Mouse (Mus musculus): ENCODE measurements around the gene Gbf1. TPM values are rescaled to one million over a fixed set of nuclear protein-coding genes. Genes with fewer than 3 reads are reported as not detected.

The Gbf1 gene
- polyA plus RNA-seq (2012; rRNA removed; ENCODE audit: low replicate concordance) = 69.7 and 96.3 TPM in 2 replicates

GRCm38 (mm10) chr19:46152127-46152803 is at the start of gene Gbf1:
Gene Gbf1 (plus strand): TSS chr19:46152509.

DNA sequence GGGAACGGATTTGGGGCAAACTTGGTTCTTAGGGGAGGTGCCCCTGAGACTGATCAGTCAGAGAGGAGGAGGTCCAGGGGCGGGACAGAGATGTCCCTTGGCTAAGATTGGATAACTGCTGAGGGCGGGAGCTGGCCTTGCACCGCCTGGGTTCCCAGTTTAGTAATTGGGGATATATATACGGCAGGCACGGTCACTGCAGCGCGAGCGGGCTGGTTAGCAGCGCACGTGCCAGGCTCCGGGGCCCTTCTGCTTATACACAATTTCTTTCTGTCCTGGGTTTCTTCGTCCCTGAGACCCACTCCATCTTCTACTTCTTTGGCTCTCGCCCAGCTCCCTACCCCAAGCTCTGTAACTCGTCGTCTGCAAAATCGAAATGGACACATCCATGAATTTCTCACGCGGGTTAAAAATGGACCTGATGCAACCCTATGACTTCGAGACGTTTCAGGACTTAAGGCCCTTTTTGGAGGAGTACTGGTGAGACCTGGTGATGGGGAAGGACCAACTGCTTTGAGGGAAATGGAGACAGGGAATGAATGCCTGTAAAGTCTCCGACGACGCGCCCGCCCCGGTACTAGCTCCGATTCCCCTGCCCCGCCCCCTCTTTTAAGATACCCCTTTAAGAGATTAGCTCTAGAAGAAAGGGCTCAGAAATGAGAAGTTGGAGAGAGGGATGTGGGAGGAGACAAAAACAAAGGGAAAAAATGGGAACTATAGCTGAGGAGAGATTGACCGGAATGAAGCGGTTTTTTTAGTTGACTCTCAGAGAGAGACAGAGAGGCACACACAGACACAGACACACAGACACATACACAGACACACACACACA is 20.4 kb upstream of the Gbf1 start, which contains the start of gene Elovl3:
Gene Elovl3 (plus strand): TSS at position 204 of the 832 bp plus-strand sequence.

DNA sequence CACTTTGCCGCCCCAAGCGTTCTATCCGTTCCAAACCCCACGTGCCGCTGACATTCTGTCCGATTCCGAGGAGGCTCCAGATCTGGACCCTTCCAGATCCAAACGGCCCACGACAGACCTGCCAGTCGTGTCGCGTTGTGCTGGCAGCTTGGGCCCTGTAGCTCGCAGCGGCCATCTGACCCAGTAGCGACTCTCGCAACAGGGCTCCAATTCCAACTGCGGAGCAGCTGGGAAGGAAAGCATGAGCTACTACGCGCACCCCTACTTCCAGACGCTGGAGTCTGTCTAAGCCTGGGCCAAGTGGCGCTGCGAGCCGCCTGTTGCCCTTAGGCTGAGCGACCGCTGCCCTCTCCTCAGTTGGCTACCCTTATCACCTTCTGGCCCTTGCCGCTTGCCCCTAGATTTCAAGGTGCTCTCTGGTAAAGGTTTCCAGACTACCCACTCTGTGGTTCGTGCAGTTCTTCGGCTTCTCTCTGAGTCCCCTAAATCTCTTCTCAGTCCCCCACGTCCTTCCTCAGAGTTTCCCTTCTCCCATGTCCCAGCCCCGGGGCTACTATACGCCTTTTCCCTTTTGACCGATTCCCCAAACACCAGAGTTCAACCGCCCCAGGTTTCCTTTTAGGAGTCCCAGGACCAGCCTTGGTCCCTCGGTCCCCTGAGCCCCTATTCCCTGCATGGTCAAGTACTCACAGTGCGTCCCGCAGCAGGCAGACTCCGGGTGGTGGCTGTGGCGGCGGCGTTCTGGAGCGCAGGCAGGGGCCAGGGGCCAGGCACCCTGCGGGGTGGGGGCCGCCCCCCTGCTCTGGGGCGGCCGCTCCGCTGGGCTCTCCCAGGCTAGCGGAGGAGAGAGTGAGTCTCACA is 4.6 kb upstream of the Gbf1 start, which contains the start of gene Pitx3:
Gene Pitx3 (minus strand): TSS at position 816 of the 861 bp plus-strand sequence.

DNA sequence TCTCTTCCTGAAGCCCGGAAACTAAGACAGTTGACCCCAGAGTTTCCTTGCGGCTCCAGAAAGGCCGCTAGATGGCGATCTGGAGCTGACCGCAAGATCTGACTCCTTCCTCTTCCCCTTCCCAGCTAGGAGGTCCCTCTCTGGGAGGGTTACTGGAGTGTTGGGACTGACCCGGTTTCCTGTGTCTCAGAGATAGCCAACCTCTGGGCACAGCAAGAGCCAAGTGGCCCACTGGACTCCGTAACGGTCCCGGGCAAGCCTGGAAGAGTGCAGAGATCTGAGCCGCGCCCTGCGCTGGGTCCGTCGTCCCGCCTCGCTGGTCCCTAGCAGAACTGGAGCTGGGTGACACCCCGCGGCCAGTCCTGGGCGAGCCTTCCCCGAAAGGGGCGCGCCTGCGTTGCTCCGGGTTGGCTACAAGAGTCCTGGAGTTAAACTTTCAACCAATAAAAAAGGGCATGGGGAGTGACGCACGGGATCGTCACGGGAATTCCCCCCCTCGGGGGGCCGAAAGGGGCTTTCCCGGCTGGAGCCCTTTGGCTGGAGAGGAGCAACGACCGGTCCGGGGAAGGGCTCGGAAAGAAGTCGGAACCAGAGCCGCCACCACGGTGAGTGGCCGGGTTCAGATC is 152.0 kb downstream of the Gbf1 start, which contains the start of gene Nfkb2:
Gene Nfkb2 (plus strand): TSS at position 105 of the 626 bp plus-strand sequence.

DNA sequence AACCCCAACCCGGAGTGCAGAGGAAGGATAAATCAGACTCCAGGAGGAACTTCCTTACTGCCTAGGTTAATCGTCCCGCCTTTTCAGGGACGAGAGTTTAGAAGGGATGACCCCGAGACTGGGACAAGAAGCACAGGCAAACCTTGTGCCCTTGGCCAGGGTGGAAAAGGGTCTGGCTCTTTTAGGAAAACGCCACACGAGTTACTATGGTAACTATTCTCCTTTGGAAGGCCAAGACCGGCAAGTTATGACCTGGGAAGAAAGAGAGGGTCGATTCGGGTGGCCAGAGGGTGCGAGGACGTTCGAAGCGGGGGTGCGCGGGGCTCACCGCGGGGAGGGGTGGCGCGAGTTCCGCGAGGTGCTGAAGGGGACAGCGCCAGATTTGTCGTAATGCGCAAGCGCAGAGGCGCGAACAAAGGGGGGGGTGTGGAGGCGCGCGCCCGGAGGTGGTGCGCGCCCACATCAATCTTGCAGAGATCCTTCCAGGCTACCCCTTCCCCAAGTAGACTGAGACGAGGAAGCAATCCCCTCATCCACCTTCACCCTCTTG is 174.5 kb downstream of the Gbf1 start, which contains the start of gene Psd:
Gene Psd (minus strand): TSS at position 401 of the 550 bp plus-strand sequence.

DNA sequence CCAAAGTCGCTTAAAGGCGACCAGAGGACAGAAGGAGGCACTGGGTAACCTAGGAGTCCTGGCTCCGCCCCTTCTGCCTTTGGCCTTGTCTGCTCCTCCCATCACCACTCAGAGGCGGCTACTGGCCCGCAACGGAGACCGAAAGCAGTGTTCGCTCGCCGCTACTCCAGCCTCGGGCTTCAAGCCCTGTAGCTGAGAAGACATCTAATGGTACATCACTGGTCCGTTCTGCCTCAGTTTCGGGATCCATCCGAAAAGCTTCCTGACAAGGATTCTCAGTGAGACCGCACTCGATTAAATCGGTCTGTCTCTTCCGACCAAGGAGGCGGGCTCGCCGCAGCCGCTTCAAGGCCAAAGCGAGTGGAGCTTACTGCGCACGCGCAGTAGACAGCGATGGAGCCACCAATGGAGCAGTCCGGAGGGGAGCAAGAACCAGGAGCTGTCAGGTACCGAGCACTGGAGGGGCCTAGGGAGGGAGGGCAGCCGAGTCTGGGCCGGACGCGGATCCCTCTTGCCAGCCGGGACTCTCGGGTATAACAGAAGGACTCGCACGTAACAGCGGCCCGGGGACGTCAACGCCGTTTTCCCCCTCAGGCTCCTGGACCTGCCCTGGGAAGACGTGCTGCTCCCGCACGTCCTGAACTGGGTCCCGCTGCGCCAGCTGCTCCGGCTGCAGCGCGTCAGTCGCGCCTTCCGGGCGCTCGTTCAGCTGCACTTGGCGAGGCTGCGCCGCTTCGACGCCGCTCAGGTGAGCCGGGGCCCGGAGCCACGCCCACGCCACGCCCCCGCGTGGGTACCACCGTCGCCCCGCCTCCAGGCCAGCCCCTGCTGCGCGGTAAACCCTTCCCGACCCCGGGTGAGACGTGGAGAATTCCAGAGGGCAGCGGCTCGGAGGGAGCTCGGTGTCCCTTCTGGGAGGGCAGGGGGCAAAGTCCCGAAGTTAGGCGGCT is 176.0 kb downstream of the Gbf1 start, which contains the start of gene Fbxl15:
Gene Fbxl15 (plus strand): TSS at position 104 of the 950 bp plus-strand sequence.

Other genes with a start within 250 kb of the Gbf1 start
- gene Armh3, start 154.0 kb upstream of the Gbf1 start, polyA plus RNA-seq (2012; rRNA removed; ENCODE audit: low replicate concordance) = 13.4 and 13.7 TPM in 2 replicates
- 7.1 and 10.7 TPM in 2 replicates for gene Hps6, start 149.0 kb upstream of the Gbf1 start, polyA plus RNA-seq (2012; rRNA removed; ENCODE audit: low replicate concordance)
- 13.8 and 48.0 TPM in 2 replicates for gene Pprc1, start 107.6 kb upstream of the Gbf1 start, polyA plus RNA-seq (2012; rRNA removed; ENCODE audit: low replicate concordance)
- 207 and 278 TPM in 2 replicates for gene Ldb1, start 107.3 kb upstream of the Gbf1 start, polyA plus RNA-seq (2012; rRNA removed; ENCODE audit: low replicate concordance)
- gene Nolc1, start 76.6 kb upstream of the Gbf1 start, polyA plus RNA-seq (2012; rRNA removed; ENCODE audit: low replicate concordance) = 7.5 and 19.0 TPM in 2 replicates
- gene Elovl3, start 20.6 kb upstream of the Gbf1 start, polyA plus RNA-seq (2012; rRNA removed; ENCODE audit: low replicate concordance) = 1.5 and 3.5 TPM in 2 replicates
- 0.64 TPM in 1 of 2 replicates, not detected in the other for gene Pitx3, start 4.2 kb upstream of the Gbf1 start, polyA plus RNA-seq (2012; rRNA removed; ENCODE audit: low replicate concordance)
- gene Nfkb2, start 151.8 kb downstream of the Gbf1 start, polyA plus RNA-seq (2012; rRNA removed; ENCODE audit: low replicate concordance) = 33.0 and 51.7 TPM in 2 replicates
- 3.6 and 147 TPM in 2 replicates for gene Psd, start 174.6 kb downstream of the Gbf1 start, polyA plus RNA-seq (2012; rRNA removed; ENCODE audit: low replicate concordance)
- 16.6 and 17.1 TPM in 2 replicates for gene Fbxl15, start 175.7 kb downstream of the Gbf1 start, polyA plus RNA-seq (2012; rRNA removed; ENCODE audit: low replicate concordance)
- 78.4 and 113 TPM in 2 replicates for gene Cuedc2, start 186.2 kb downstream of the Gbf1 start, polyA plus RNA-seq (2012; rRNA removed; ENCODE audit: low replicate concordance)
- 12.0 and 18.0 TPM in 2 replicates for gene Mfsd13a, start 188.6 kb downstream of the Gbf1 start, polyA plus RNA-seq (2012; rRNA removed; ENCODE audit: low replicate concordance)
- 1.2 and 1.3 TPM in 2 replicates for gene 2310034G01Rik, start 197.8 kb downstream of the Gbf1 start, polyA plus RNA-seq (2012; rRNA removed; ENCODE audit: low replicate concordance)
- 128 and 152 TPM in 2 replicates for gene Actr1a, start 243.2 kb downstream of the Gbf1 start, polyA plus RNA-seq (2012; rRNA removed; ENCODE audit: low replicate concordance)
- gene Sufu, start 244.4 kb downstream of the Gbf1 start, polyA plus RNA-seq (2012; rRNA removed; ENCODE audit: low replicate concordance) = 25.2 and 34.3 TPM in 2 replicates

Data from subcutaneous adipose tissue, adult 2 months (tissue).